Mouse (Mus musculus): ENCODE results near the gene Thsd4. TPM values are rescaled to one million over a fixed set of nuclear protein-coding genes. Genes with fewer than 3 reads are reported as not detected.

Gene Thsd4
- polyA plus RNA-seq, 1 experiment from 2014 or later, result 8.7 TPM

DNA sequence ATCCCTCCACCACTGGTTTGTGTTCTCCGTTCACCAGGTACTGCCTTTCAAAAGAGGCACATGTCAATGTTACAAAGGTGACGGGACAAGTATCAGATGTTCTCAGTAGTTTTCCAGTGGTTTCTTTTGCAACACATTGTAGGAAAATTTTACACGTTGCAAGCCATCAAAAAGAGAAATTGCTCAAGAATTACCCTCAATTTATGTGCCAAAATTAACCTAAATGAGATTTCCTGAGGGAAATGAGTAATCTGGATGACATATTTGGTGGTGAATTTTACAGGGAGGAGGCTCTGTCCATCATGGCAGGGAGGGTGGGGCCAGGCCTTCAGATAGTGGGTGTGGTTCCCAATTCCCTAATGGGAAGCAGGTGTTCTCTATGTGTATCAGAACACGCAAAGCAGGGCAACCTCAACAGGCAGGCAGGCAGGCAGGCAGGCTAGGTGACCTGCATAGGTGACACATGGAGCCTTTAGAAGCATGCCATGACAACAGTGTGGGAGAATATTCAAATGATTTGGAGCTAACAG, 458.6 kb downstream of the Thsd4 start:
- WGBS, result 84% methylated on average over 4 of the region's 4 CpGs
- Histone ChIP-seq H3K9ac (no peak overlapping the region), H3K9me3 (no peaks in the 10 kb centered on the region)

GRCm38 (mm10) chr9:60056131-60056530, 465.7 kb downstream of the Thsd4 start:
- no peaks in the 10 kb centered on the region for H3K36me3 ChIP-seq
- peaks cover 4% of the 10 kb centered on the region; the same call in 1 of the 2 replicates for H3K9me3 ChIP-seq
- no peak overlapping the region for H3K4me2 ChIP-seq
- H3K4me3 ChIP-seq, result no peak overlapping the region
- H3K4me1 ChIP-seq (replicated peaks), result no peaks in the 10 kb centered on the region
- H3K9ac ChIP-seq, result no peak overlapping the region
- WGBS, result 91% methylated on average over 5 of the region's 5 CpGs
- no peak overlapping the region for H3K27ac ChIP-seq (replicated peaks)
- ATAC-seq (ENCODE audit: low read depth), result no peak
- H3K27me3 ChIP-seq, result no peaks in the 10 kb centered on the region

More for the DNA sequence above, 458.6 kb downstream of the Thsd4 start:
- H3K4me1 ChIP-seq (replicated peaks), result no peaks in the 10 kb centered on the region
- H3K4me3 ChIP-seq, result no peak overlapping the region
- H3K27me3 ChIP-seq, result no peaks in the 10 kb centered on the region
- no peak overlapping the region for H3K27ac ChIP-seq (replicated peaks)
- no peak for ATAC-seq (ENCODE audit: low read depth)
- H3K4me2 ChIP-seq, result no peak overlapping the region
- H3K36me3 ChIP-seq, result no peaks in the 10 kb centered on the region

GRCm38 (mm10) chr9:60054951-60055350, 466.9 kb downstream of the Thsd4 start:
- Histone ChIP-seq H3K27ac (replicated peaks) (no peak overlapping the region), H3K36me3 (no peaks in the 10 kb centered on the region), H3K27me3 (no peaks in the 10 kb centered on the region), H3K4me2 (no peak overlapping the region), H3K4me3 (no peak overlapping the region), H3K4me1 (replicated peaks) (no peaks in the 10 kb centered on the region), H3K9me3 (peaks cover 4% of the 10 kb centered on the region; the same call in 1 of the 2 replicates), H3K9ac (no peak overlapping the region)
- 66% methylated on average over 5 of the region's 5 CpGs for WGBS
- ATAC-seq (ENCODE audit: low read depth), result no peak

GRCm38 (mm10) chr9:60053117-60053516, 468.7 kb downstream of the Thsd4 start:
- H3K4me1 ChIP-seq (replicated peaks), result no peaks in the 10 kb centered on the region
- no peak overlapping the region for H3K9ac ChIP-seq
- ATAC-seq (ENCODE audit: low read depth), result no peak
- H3K36me3 ChIP-seq, result no peaks in the 10 kb centered on the region
- no peak overlapping the region for H3K27ac ChIP-seq (replicated peaks)
- H3K4me3 ChIP-seq, result no peak overlapping the region
- H3K9me3 ChIP-seq, result peaks cover 4% of the 10 kb centered on the region; the same call in 1 of the 2 replicates
- WGBS, result 95% methylated on average over 5 of the region's 5 CpGs
- no peak overlapping the region for H3K4me2 ChIP-seq
- no peaks in the 10 kb centered on the region for H3K27me3 ChIP-seq

DNA sequence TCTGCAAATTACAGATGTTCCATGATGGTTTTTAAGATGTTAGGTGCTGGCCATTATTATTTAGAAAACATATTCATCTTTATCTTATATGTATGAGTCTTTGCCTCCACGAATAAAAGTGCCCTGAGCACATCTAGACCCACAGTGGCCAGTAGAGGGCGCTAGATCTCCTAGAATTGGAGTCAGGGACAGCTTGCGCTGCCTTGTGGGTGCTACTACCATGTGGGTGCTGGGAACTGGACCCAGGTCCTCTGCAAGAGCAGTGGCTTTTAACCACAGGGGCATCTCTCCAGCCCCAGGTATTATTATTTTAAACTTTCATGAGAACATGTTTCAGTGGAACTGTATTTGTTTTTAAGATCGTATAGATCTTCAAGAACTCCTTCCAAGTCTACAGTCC, 469.4 kb downstream of the Thsd4 start:
- no peak overlapping the region for H3K27ac ChIP-seq (replicated peaks)
- H3K9ac ChIP-seq, result no peak overlapping the region
- 72% methylated on average over 4 of the region's 4 CpGs for WGBS
- no peaks in the 10 kb centered on the region for H3K36me3 ChIP-seq
- no peak overlapping the region for H3K4me3 ChIP-seq
- H3K27me3 ChIP-seq, result no peaks in the 10 kb centered on the region
- peaks cover 4% of the 10 kb centered on the region; the same call in 1 of the 2 replicates for H3K9me3 ChIP-seq
- H3K4me2 ChIP-seq, result no peak overlapping the region
- no peaks in the 10 kb centered on the region for H3K4me1 ChIP-seq (replicated peaks)
- no peak for ATAC-seq (ENCODE audit: low read depth)

DNA sequence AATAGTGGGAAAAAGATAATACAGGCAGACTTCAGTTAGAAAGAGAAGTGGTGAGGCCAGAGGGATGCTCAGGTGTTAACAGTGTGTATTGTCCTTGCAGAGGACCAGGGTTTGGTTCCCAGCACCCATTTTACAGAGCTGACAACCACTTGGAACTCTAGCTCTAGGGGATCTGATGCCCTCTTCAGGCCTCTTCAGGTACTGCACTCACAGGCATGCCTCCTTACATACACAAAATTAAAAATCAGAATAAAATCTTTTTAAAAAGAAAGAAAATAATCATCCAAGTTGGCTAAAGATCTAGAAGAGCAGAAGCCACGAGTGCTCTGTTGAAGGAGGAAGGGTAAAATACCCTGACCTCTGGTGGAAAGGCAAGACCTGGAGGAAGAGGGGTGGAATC, 478.7 kb downstream of the Thsd4 start:
- H3K9me3 ChIP-seq, result peaks cover 8% of the 10 kb centered on the region; the same call in 1 of the 2 replicates
- no peak overlapping the region for H3K27ac ChIP-seq (replicated peaks)
- 88% methylated on average over 1 of the region's 1 CpGs for WGBS
- H3K4me3 ChIP-seq, result no peak overlapping the region
- peaks cover 14% of the 10 kb centered on the region for H3K4me1 ChIP-seq (replicated peaks)
- H3K27me3 ChIP-seq, result no peaks in the 10 kb centered on the region
- H3K4me2 ChIP-seq, result no peak overlapping the region
- H3K36me3 ChIP-seq, result 0 out of 2 replicates have a peak, but pooled peaks cover 5% of the 10 kb centered on the region
- H3K9ac ChIP-seq, result no peak overlapping the region
- no peak for ATAC-seq (ENCODE audit: low read depth)

- Histone ChIP-seq H3K36me3 (no peaks in the 10 kb centered on the region), H3K27ac (replicated peaks) (no peak overlapping the region), H3K27me3 (no peaks in the 10 kb centered on the region), H3K4me2 (no peak overlapping the region), H3K4me3 (no peak overlapping the region), H3K4me1 (replicated peaks) (peaks cover 22% of the 10 kb centered on the region), H3K9ac (no peak overlapping the region), H3K9me3 (no peaks in the 10 kb centered on the region)
- 90% methylated on average over 4 of the region's 4 CpGs for WGBS
- no peak for ATAC-seq (ENCODE audit: low read depth)
Observed at GRCm38 (mm10) chr9:60034883-60035282, 487.0 kb downstream of the Thsd4 start.

- no peak for ATAC-seq (ENCODE audit: low read depth)
- peaks cover 25% of the 10 kb centered on the region for H3K4me1 ChIP-seq (replicated peaks)
- H3K27me3 ChIP-seq, result no peaks in the 10 kb centered on the region
- no peak overlapping the region for H3K4me2 ChIP-seq
- no peak overlapping the region for H3K4me3 ChIP-seq
- H3K9me3 ChIP-seq, result no peaks in the 10 kb centered on the region
- H3K36me3 ChIP-seq, result no peaks in the 10 kb centered on the region
- WGBS, result 74% methylated on average over 4 of the region's 4 CpGs
- H3K27ac ChIP-seq (replicated peaks), result no peak overlapping the region
- no peak overlapping the region for H3K9ac ChIP-seq
Observed at GRCm38 (mm10) chr9:60027234-60027633, 494.6 kb downstream of the Thsd4 start.

- Histone ChIP-seq H3K4me2 (no peak overlapping the region), H3K9ac (no peak overlapping the region), H3K4me3 (no peak overlapping the region), H3K9me3 (no peaks in the 10 kb centered on the region), H3K27ac (replicated peaks) (no peak overlapping the region), H3K36me3 (no peaks in the 10 kb centered on the region), H3K27me3 (no peaks in the 10 kb centered on the region), H3K4me1 (replicated peaks) (peaks cover 25% of the 10 kb centered on the region)
- ATAC-seq (ENCODE audit: low read depth), result no peak
- 83% methylated on average over 2 of the region's 2 CpGs for WGBS
Observed at GRCm38 (mm10) chr9:60026795-60027194, 495.1 kb downstream of the Thsd4 start.

GRCm38 (mm10) chr9:60025919-60026318, 495.9 kb downstream of the Thsd4 start:
- Histone ChIP-seq H3K4me1 (replicated peaks) (peaks cover 25% of the 10 kb centered on the region), H3K9ac (no peak overlapping the region), H3K36me3 (no peaks in the 10 kb centered on the region), H3K27ac (replicated peaks) (no peak overlapping the region), H3K4me2 (no peak overlapping the region), H3K9me3 (no peaks in the 10 kb centered on the region), H3K4me3 (no peak overlapping the region), H3K27me3 (no peaks in the 10 kb centered on the region)
- no peak for ATAC-seq (ENCODE audit: low read depth)
- 88% methylated on average over 6 of the region's 6 CpGs for WGBS

DNA sequence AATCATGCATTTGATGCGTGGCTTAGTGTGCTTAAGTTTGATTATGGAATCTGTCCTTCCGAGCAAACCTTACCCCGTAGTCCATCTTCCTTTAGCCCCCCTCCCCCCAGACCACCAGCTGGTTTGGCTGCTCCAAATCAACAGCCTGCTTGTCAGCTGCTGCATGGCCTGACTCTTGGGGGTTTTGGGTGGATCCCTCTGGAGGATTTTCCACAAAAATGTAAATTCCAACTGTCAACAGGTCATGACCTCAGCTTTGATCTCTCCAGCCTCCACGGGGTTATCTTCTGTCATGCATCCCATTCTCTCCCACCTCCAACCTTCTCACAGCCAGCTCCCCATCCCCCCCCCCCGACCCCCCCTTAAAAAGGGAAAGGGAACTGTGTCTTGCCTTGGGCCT, 496.9 kb downstream of the Thsd4 start:
- H3K4me1 ChIP-seq (replicated peaks), result peaks cover 25% of the 10 kb centered on the region
- H3K9me3 ChIP-seq, result no peaks in the 10 kb centered on the region
- no peaks in the 10 kb centered on the region for H3K36me3 ChIP-seq
- WGBS, result 13% methylated on average over 5 of the region's 5 CpGs
- H3K4me3 ChIP-seq, result no peak overlapping the region
- no peak overlapping the region for H3K27ac ChIP-seq (replicated peaks)
- no peak for ATAC-seq (ENCODE audit: low read depth)
- no peaks in the 10 kb centered on the region for H3K27me3 ChIP-seq
- H3K4me2 ChIP-seq, result no peak overlapping the region
- no peak overlapping the region for H3K9ac ChIP-seq

DNA sequence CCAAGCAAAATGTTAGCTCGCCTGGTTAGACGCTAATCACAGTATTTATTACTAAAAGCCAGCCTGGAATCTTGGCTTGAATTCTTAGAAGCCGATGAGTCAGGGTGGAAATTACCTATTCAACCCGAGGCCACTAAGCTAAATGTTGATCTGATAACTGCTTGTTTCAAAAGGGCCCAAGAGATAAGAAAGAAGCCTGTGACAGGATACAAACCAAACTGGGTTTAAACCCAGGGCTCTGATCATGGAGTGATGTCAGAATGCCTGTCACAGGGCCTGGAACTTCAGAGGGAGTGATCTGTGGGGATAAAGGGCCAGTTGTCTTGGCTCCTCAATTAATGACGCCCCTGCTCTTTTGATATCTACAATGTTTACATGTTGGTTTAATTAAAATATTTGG, 497.3 kb downstream of the Thsd4 start:
- Histone ChIP-seq H3K4me2 (no peak overlapping the region), H3K9me3 (no peaks in the 10 kb centered on the region), H3K27me3 (no peaks in the 10 kb centered on the region), H3K4me3 (no peak overlapping the region), H3K9ac (no peak overlapping the region), H3K27ac (replicated peaks) (no peak overlapping the region), H3K36me3 (no peaks in the 10 kb centered on the region), H3K4me1 (replicated peaks) (peaks cover 25% of the 10 kb centered on the region)
- ATAC-seq (ENCODE audit: low read depth), result no peak
- 16% methylated on average over 5 of the region's 5 CpGs for WGBS

- H3K27me3 ChIP-seq, result no peaks in the 10 kb centered on the region
- no peaks in the 10 kb centered on the region for H3K36me3 ChIP-seq
- H3K4me2 ChIP-seq, result no peak overlapping the region
- H3K9ac ChIP-seq, result no peak overlapping the region
- H3K27ac ChIP-seq (replicated peaks), result no peak overlapping the region
- no peaks in the 10 kb centered on the region for H3K9me3 ChIP-seq
- H3K4me1 ChIP-seq (replicated peaks), result peaks cover 19% of the 10 kb centered on the region
- H3K4me3 ChIP-seq, result no peak overlapping the region
- no peak for ATAC-seq (ENCODE audit: low read depth)
- WGBS, result 75% methylated on average over 3 of the region's 3 CpGs
Observed at GRCm38 (mm10) chr9:60022331-60022730, 499.5 kb downstream of the Thsd4 start.
